Mouse (Mus musculus) liver, embryonic 14.5 days (tissue): ENCODE data around the gene Rims1.

Experiments used
- CTCF ChIP-seq: IDR thresholded peaks from 2 replicates; pipeline ENCODE4 v1.5.1; 2016; ENCODE audit warnings: antibody characterized with exemption, low read depth, control low read depth
- EP300 ChIP-seq: IDR thresholded peaks from 2 replicates; pipeline ENCODE4 v1.6.1; 2016; ENCODE audit warnings: antibody characterized with exemption, low read depth

- TF ChIP-seq CTCF (no peak), EP300 (no peak)
These were observed 466.9 kb downstream of the Rims1 start for GRCm38 (mm10) chr1:22338914-22339313.
